Mouse (Mus musculus): ENCODE data around the gene Wwc2. TPM values are rescaled to one million over a fixed set of nuclear protein-coding genes. Genes with fewer than 3 reads are reported as not detected.

Gene Wwc2
- 16.7 and 19.2 TPM in 2 replicates for polyA plus RNA-seq (2016; fragmentation: Nextera tagmentation; extraction: Ambion mirVana)

DNA sequence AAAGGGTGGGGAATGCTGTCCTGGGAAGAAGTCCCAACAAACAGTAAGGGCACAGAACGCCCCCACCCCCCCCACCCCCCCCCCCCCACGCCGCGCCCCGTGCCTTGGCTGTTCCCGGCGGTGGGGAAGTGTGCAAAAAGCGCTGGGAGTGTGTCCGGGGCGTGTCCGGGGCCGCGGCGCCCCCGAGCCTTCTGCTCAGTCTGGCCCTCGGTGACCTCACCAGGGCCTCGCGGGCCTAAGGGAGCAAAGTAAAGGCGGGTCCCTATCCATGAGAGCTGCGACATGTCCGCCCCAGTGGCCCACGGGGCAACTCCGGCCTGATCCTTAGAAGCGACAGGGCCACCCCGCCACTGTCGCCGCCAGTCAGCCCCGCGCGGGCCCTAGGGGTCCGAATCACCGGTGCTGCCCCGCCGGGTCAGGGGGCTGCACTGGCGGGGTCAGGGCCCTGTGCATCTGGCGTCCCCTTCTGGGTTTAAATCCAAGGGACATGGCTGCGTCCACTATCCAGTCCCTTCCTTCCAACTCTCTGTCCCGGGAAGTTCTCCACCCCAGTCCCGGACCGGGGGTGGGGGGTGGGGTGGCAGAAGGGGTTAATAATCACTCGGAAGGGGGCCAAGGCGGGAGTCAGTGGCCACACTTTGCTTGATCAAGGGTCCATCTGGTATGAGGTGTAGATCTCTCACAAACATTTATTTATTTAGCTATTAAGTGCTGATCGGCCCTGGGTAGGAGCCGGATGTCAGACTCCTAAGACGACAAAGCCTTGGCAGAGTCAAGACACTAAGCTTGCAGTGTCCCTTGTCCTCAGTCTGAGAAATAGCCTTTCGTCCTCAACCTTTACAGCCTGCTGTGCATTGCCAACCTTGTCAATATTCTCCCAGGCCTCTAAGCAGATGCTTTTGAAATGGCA, at the start of gene Wwc2:
Wwc2 (minus strand) TSS at position 14 of the 910 bp plus-strand sequence.
- H3K4me3 ChIP-seq, result peak within 1 kb of the TSS; percentile 99
- peak within 1 kb of the TSS; percentile 99 for H3K27ac ChIP-seq
- no peaks in the 10 kb centered on the region for H3K9me3 ChIP-seq
- DNase-seq (ENCODE audit: low spot score), result peak; percentile 90
- H3K27me3 ChIP-seq (ENCODE audit: insufficient read depth, poor library complexity, severe bottlenecking), result no peaks in the 10 kb centered on the region
- WGBS, result 2% methylated on average over 45 of the region's 46 CpGs
- no peaks in the 10 kb centered on the region for H3K36me3 ChIP-seq
- H3K4me1 ChIP-seq, result peaks cover 62% of the 10 kb centered on the region

DNA sequence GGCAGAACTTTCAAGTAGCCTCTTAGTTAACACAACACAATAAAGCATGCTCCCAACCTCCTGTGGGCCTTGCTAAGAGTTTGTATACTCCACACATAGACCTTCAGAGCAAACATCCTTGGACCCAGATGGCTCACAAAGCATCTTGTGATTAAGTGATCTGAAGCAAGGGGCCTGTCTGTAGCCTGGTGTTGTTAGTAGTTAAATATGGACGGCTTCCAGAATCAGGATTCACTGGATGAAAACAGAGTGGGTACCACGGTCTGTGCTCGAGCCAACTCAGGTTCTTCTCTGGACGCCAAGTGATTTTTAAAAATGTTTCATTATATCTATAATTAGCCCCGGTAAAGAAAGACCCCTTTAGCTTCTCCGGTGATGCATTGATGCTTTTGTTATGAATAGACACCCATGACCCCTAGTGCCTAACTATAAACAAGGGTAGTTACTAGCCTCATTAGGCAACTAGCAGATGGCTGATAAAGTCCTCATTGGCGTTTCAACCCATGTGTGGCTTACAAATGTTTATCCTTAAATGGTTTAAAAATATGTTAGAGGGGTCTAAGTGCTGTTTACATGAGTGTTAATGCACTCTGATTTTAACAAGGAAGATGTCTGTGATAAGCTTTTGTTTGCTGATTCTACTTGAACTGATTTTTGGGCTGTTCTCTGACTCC, 47.7 kb upstream of the Wwc2 start:
- DNase-seq (ENCODE audit: low spot score), result no peak
- Histone ChIP-seq H3K27ac (no peak overlapping the region), H3K4me3 (no peak overlapping the region), H3K27me3 (ENCODE audit: insufficient read depth, poor library complexity, severe bottlenecking) (no peaks in the 10 kb centered on the region), H3K36me3 (no peaks in the 10 kb centered on the region), H3K4me1 (0 out of 2 replicates have a peak, but pooled peaks cover 8% of the 10 kb centered on the region), H3K9me3 (no peaks in the 10 kb centered on the region)
- WGBS, result 88% methylated on average over 7 of the region's 7 CpGs

DNA sequence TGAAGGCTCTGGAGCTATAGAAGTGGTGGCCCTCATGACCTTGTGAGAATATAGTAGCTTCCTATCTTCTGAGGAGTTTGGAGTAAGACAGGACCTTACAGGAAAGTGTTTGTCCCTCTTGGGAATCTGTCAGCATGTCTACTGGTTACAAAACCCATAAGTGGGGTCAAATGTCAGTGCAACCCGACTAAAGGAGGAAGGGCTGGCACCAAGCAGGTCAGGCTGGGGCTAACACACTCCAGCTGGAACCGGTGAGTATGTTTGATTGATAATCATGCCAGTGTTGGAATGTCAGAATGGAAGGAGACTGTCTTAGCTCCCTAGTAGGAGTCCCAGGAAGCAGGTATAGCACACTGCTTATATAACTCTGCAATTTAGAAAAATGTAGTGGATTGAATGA, 41.3 kb upstream of the Wwc2 start:
- Histone ChIP-seq H3K36me3 (no peaks in the 10 kb centered on the region), H3K27me3 (ENCODE audit: insufficient read depth, poor library complexity, severe bottlenecking) (no peaks in the 10 kb centered on the region), H3K27ac (no peak overlapping the region), H3K9me3 (no peaks in the 10 kb centered on the region), H3K4me1 (peaks cover 3% of the 10 kb centered on the region; the same call in 1 of the 2 replicates), H3K4me3 (no peak overlapping the region)
- 20% methylated on average over 2 of the region's 2 CpGs for WGBS
- no peak for DNase-seq (ENCODE audit: low spot score)

DNA sequence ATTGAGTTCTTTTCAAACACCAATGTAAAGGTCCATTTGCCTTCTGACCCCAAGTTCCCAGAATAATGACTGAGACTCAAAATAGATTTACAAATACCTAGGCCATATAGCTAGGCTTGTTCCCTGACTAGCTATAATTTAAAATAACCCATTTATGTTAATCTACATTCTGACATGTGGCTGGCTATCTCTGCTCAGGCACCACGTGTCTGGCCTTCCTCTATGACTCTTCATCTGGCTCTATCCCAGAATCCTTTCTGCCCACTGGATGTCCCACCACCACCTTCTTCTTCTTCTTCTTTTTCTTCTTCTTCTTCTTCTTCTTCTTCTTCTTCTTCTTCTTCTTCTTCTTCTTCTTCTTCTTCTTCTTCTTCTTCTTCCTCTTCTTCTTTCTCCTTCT, 39.9 kb upstream of the Wwc2 start:
- Histone ChIP-seq H3K36me3 (no peaks in the 10 kb centered on the region), H3K27ac (no peak overlapping the region), H3K27me3 (ENCODE audit: insufficient read depth, poor library complexity, severe bottlenecking) (no peaks in the 10 kb centered on the region), H3K4me1 (peaks cover 3% of the 10 kb centered on the region; the same call in 1 of the 2 replicates), H3K9me3 (no peaks in the 10 kb centered on the region), H3K4me3 (no peak overlapping the region)
- 66% methylated on average over 1 of the region's 1 CpGs for WGBS
- no peak for DNase-seq (ENCODE audit: low spot score)

DNA sequence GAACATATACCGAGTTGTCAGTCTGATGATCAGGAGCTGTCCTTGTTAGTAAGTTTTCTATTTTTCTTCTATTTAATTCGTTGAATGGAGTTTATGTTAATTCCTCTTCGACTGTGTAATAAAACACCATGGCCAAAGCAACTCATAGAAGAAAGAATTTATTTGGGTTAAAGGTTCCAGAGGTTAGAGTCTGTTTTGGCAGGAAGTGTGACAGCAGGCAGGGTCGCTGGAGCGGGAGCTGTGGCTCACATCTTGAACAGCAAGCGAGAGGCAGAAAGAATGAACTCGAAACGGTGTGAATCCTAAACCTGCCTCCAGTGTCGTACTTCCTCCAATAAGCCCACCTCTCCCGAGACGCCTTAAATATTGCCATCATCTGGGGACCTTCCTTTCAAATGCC, 36.1 kb upstream of the Wwc2 start:
- no peak for DNase-seq (ENCODE audit: low spot score)
- no peak overlapping the region for H3K4me3 ChIP-seq
- H3K27ac ChIP-seq, result no peak overlapping the region
- H3K4me1 ChIP-seq, result no peaks in the 10 kb centered on the region
- no peaks in the 10 kb centered on the region for H3K9me3 ChIP-seq
- 72% methylated on average over 11 of the region's 11 CpGs for WGBS
- H3K27me3 ChIP-seq (ENCODE audit: insufficient read depth, poor library complexity, severe bottlenecking), result no peaks in the 10 kb centered on the region
- H3K36me3 ChIP-seq, result no peaks in the 10 kb centered on the region

DNA sequence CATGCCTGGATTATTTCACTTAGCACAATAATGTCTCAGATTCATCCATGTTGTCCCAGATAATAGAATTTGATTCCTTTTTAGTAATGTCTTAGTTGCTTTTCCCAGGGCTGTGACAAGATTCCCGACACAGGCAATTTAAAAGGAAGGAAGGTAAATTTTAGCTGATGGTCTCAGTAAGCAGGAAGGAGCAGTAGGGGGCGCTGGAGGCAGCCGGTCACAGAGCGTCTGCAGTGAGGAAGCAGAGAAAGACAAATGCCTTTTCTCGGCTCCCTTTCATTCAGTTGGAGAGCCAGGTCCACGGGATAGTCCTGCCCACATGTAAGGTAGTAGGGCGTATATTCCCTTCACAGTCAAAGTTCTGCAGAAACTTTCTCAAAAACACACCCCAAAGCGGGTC, 32.5 kb upstream of the Wwc2 start:
- Histone ChIP-seq H3K27me3 (ENCODE audit: insufficient read depth, poor library complexity, severe bottlenecking) (no peaks in the 10 kb centered on the region), H3K9me3 (no peaks in the 10 kb centered on the region), H3K36me3 (no peaks in the 10 kb centered on the region), H3K4me1 (no peaks in the 10 kb centered on the region), H3K27ac (no peak overlapping the region), H3K4me3 (no peak overlapping the region)
- WGBS, result 66% methylated on average over 8 of the region's 8 CpGs
- DNase-seq (ENCODE audit: low spot score), result no peak

DNA sequence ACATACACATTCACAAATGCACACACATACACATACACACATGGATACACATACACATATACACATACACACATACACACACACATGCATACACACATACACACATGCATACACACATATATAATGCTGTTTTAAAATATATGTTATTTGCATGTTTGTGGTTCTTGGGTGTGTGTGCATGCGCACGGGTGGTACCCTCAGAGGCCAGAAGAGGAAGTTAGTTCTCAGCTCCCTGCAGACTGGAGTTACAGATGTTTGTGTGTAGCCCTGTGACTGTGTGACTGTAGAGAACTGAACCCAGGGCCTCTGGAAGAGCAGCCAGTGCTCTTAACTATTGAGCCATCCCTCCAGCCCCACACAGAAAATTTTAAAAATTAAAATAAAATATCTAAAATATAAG, 29.0 kb upstream of the Wwc2 start:
- H3K36me3 ChIP-seq, result no peaks in the 10 kb centered on the region
- WGBS, result 86% methylated on average over 2 of the region's 2 CpGs
- no peaks in the 10 kb centered on the region for H3K4me1 ChIP-seq
- DNase-seq (ENCODE audit: low spot score), result no peak
- H3K27ac ChIP-seq, result no peak overlapping the region
- no peaks in the 10 kb centered on the region for H3K9me3 ChIP-seq
- H3K4me3 ChIP-seq, result no peak overlapping the region
- no peaks in the 10 kb centered on the region for H3K27me3 ChIP-seq (ENCODE audit: insufficient read depth, poor library complexity, severe bottlenecking)

DNA sequence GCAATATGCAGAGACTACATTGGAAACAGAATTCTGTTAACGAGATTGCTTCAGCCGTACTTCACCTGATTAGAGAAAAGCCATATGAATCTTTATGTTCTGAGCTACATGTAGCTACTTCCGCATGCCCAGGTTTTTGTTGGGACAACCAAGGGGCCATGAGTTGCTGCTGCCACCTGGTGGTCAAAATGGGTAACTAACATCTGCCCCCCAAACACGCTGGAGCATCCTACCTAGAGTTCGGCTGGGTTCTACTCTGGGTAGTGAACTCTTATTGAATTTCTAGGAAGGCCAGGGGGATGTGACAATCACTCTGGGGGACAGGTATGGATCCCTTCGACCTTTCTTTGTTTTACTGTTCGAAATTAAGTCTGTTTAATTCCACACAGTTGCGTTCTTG, 25.8 kb upstream of the Wwc2 start:
- Histone ChIP-seq H3K9me3 (no peaks in the 10 kb centered on the region), H3K4me3 (no peak overlapping the region), H3K4me1 (no peaks in the 10 kb centered on the region), H3K27ac (no peak overlapping the region), H3K36me3 (no peaks in the 10 kb centered on the region), H3K27me3 (ENCODE audit: insufficient read depth, poor library complexity, severe bottlenecking) (no peaks in the 10 kb centered on the region)
- peak; percentile 84 for DNase-seq (ENCODE audit: low spot score)
- WGBS, result 23% methylated on average over 8 of the region's 8 CpGs

DNA sequence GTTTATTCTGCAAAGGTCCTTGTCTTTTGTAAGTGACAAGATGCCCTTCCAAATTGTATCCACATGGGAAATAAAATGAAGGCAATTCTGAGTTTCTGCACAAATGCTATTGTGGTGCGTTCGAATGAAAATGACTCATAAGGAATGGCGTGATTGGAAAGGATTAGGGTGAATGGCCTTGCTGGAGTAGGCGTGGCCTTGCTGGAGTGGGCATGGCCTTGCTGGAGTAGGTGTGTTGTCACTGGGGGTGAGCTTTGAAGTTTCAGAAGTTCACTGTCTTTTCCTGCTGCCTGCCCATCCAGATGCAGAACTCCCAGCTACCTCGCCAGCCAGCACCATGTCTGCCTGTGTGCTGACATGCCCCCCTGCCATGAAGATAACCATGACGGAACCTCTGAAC, 23.7 kb upstream of the Wwc2 start:
- Histone ChIP-seq H3K4me3 (no peak overlapping the region), H3K36me3 (no peaks in the 10 kb centered on the region), H3K4me1 (no peaks in the 10 kb centered on the region), H3K9me3 (no peaks in the 10 kb centered on the region), H3K27me3 (ENCODE audit: insufficient read depth, poor library complexity, severe bottlenecking) (no peaks in the 10 kb centered on the region), H3K27ac (no peak overlapping the region)
- WGBS, result 85% methylated on average over 6 of the region's 6 CpGs
- DNase-seq (ENCODE audit: low spot score), result no peak

DNA sequence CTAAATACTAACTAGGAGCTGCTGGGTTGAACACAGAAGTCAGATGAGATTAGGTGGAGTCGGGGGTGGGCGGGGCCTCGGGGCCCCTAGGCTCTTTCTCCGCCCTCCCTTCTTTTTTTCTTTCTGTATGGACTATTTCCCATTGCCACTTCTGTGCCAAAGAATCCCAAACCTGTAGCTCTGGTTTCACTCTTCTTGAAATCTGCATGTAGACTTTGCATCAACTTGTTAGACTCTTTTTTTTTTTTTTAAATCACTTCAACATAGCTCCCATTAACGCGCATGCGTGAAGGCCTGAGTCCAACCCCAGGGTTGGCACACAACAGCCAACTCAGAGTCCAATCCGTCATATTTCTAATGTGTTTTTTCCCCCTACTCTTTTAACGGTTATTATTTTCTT, 22.6 kb upstream of the Wwc2 start:
- no peaks in the 10 kb centered on the region for H3K9me3 ChIP-seq
- H3K4me3 ChIP-seq, result no peak overlapping the region
- no peak for DNase-seq (ENCODE audit: low spot score)
- H3K4me1 ChIP-seq, result no peaks in the 10 kb centered on the region
- no peak overlapping the region for H3K27ac ChIP-seq
- whole genome bisulfite sequencing, result 88% methylated on average over 9 of the region's 9 CpGs
- H3K27me3 ChIP-seq (ENCODE audit: insufficient read depth, poor library complexity, severe bottlenecking), result no peaks in the 10 kb centered on the region
- no peaks in the 10 kb centered on the region for H3K36me3 ChIP-seq

DNA sequence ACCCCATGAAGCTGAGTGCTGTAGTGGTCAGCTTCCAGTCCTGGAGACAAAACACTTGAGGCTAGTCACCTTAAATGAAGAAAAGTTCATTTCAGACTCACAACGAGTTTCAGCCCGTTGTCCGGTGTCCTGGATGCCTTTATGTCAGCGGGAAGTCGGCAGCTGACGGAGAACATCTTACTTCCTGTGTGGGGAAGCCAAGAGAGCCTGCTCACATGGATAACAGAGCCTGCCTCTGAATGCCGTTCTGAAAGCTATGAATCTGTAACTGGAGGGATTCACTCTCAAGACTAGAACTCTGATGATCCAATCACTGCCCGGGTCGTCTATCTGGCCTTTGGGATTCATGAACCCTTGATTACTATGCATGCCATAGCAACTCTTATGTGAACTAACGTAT, 21.1 kb upstream of the Wwc2 start:
- H3K4me1 ChIP-seq, result no peaks in the 10 kb centered on the region

DNA sequence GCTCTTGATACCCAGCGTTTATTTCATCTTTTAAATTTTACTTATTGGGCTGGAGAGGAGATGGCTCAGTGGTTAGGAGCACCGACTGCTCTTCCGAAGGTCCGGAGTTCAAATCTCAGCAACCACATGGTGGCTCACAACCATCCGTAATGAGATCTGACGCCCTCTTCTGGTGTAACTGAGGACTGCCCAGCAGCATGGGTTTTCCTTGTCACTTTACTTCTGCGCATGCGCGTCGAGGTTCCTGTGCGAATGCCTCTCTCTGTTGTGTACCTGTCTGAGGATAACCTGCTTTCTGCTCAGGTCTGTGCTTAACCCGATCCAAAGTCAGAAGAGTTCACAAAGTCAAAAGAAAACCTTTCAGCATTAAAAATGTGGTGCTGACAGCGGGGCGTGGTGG, 20.3 kb upstream of the Wwc2 start:
- no peaks in the 10 kb centered on the region for H3K27me3 ChIP-seq (ENCODE audit: insufficient read depth, poor library complexity, severe bottlenecking)
- WGBS, result 78% methylated on average over 14 of the region's 14 CpGs
- H3K36me3 ChIP-seq, result no peaks in the 10 kb centered on the region
- no peak for DNase-seq (ENCODE audit: low spot score)
- no peak overlapping the region for H3K4me3 ChIP-seq
- no peaks in the 10 kb centered on the region for H3K4me1 ChIP-seq
- no peak overlapping the region for H3K27ac ChIP-seq
- H3K9me3 ChIP-seq, result no peaks in the 10 kb centered on the region

More for the DNA sequence above, 21.1 kb upstream of the Wwc2 start:
- no peak overlapping the region for H3K27ac ChIP-seq
- no peak overlapping the region for H3K4me3 ChIP-seq
- 60% methylated on average over 10 of the region's 10 CpGs for WGBS
- no peak for DNase-seq (ENCODE audit: low spot score)
- no peaks in the 10 kb centered on the region for H3K27me3 ChIP-seq (ENCODE audit: insufficient read depth, poor library complexity, severe bottlenecking)
- H3K9me3 ChIP-seq, result no peaks in the 10 kb centered on the region
- no peaks in the 10 kb centered on the region for H3K36me3 ChIP-seq

DNA sequence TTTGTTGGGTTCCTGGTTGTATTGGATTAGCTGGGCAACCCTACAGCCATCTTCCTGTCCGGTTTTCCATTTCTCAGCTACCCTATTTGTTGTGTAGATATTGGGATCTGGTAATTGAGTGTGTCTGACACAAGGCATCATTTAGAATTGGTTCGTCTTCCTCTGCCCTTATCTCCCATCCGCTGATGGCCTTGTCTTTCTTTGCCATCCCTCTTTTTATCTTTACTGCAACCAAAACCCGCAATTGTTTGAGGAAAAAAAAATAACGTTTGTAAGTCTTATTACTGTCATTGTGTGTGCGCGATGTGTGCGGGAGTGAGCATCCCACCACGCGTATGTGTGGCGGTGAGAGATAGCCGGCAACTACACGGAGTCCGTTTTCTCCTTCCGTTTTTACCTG, 18.7 kb upstream of the Wwc2 start:
- H3K9me3 ChIP-seq, result no peaks in the 10 kb centered on the region
- no peaks in the 10 kb centered on the region for H3K36me3 ChIP-seq
- H3K4me1 ChIP-seq, result no peaks in the 10 kb centered on the region
- H3K27ac ChIP-seq, result no peak overlapping the region
- DNase-seq (ENCODE audit: low spot score), result no peak
- H3K27me3 ChIP-seq (ENCODE audit: insufficient read depth, poor library complexity, severe bottlenecking), result no peaks in the 10 kb centered on the region
- no peak overlapping the region for H3K4me3 ChIP-seq
- 83% methylated on average over 15 of the region's 15 CpGs for WGBS
